Mouse (Mus musculus): ENCODE measurements around the gene Rhoa. TPM values are rescaled to one million over a fixed set of nuclear protein-coding genes. Genes with fewer than 3 reads are reported as not detected.
"Not testable (repeated sequence)": the region's sequence is repeated elsewhere in the genome, so short reads cannot be mapped to it uniquely, and the experiment has no call there.

Gene Rhoa
- polyA plus RNA-seq, 1 experiment from 2014 or later: 290 TPM

GRCm38 (mm10) chr9:108301853-108302252, 4.1 kb upstream of the Rhoa start:
- Histone ChIP-seq H3K4me1 (peaks cover 25% of the 10 kb centered on the region), H3K4me3 (no peak overlapping the region), H3K27ac (no peak overlapping the region), H3K9me3 (no peaks in the 10 kb centered on the region), H3K27me3 (ENCODE audit: poor library complexity, severe bottlenecking) (no peaks in the 10 kb centered on the region), H3K36me3 (replicated peaks) (peaks cover 50% of the 10 kb centered on the region)
- WGBS: 90% methylated on average over 3 of the region's 3 CpGs
- DNase-seq (ENCODE audit: extremely low spot score, low spot score): no peak

GRCm38 (mm10) chr9:108304716-108305115, 1.2 kb upstream of the Rhoa start:
- Histone ChIP-seq H3K27me3 (ENCODE audit: poor library complexity, severe bottlenecking) (no peaks in the 10 kb centered on the region), H3K27ac (no peak overlapping the region), H3K4me1 (peaks cover 36% of the 10 kb centered on the region), H3K9me3 (no peaks in the 10 kb centered on the region), H3K36me3 (replicated peaks) (peaks cover 42% of the 10 kb centered on the region), H3K4me3 (peak overlapping the region; percentile 66)
- no peak for DNase-seq (ENCODE audit: extremely low spot score, low spot score)
- 86% methylated on average over 4 of the region's 4 CpGs for WGBS

- DNase-seq (ENCODE audit: extremely low spot score, low spot score): no peak
- H3K4me3 ChIP-seq: peak overlapping the region; percentile 66
Observed at GRCm38 (mm10) chr9:108305170-108305569, 759 bp upstream of the Rhoa start.

GRCm38 (mm10) chr9:108306571-108306980, 647 bp downstream of the Rhoa start:
- under 1% methylated on average over 51 of the region's 51 CpGs for WGBS
- H3K4me1 ChIP-seq: peaks cover 38% of the 10 kb centered on the region
- peak overlapping the region; percentile 97 for H3K27ac ChIP-seq
- no peak for DNase-seq (ENCODE audit: extremely low spot score, low spot score)
- peak overlapping the region; percentile 66 for H3K4me3 ChIP-seq
- H3K27me3 ChIP-seq (ENCODE audit: poor library complexity, severe bottlenecking): no peaks in the 10 kb centered on the region
- H3K9me3 ChIP-seq: no peaks in the 10 kb centered on the region
- H3K36me3 ChIP-seq (replicated peaks): peaks cover 29% of the 10 kb centered on the region

More at GRCm38 (mm10) chr9:108305170-108305569, 759 bp upstream of the Rhoa start:
- Histone ChIP-seq H3K36me3 (replicated peaks) (peaks cover 41% of the 10 kb centered on the region), H3K27me3 (ENCODE audit: poor library complexity, severe bottlenecking) (no peaks in the 10 kb centered on the region), H3K27ac (peak overlapping the region; percentile 97), H3K4me1 (peaks cover 36% of the 10 kb centered on the region), H3K9me3 (no peaks in the 10 kb centered on the region)
- 7% methylated on average over 1 of the region's 1 CpGs for WGBS

DNA sequence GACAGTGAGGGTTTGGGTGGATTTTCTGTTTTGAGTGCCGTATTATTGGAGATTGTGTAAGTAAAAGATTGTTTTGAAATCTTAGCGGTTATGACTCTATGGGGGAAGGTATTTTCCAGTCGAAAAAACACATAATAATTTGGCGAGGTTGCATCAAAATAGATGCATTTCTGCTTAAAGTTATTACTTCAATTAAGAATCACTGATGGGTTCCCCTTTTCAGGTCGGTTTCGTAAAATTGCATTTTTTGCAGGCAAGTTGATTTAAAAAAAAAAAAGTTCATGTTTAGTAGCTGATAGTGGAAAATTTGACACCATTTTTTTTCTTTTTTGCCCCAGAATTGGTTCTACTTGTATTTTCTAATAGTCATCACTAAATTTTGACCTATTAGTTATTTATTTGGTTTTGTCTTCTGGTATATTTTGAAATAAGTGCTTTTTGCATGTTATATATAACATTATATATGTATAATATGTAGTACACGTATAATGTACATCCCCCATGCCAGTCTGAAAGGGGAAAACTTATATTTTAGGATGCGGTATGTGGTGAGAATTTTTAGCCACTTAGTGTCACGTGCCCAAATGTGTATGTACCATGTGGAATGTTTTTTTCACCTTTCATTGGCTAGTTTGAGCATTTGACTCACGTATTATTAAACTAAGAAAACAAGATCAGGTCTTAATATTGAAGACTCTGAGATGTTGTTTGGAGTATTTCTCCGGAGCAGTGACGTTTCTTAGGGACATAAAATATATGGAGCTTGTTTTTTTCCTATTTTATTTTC, 1.3 kb downstream of the Rhoa start:
- Histone ChIP-seq H3K36me3 (replicated peaks) (peaks cover 27% of the 10 kb centered on the region), H3K27me3 (ENCODE audit: poor library complexity, severe bottlenecking) (no peaks in the 10 kb centered on the region), H3K4me3 (peak overlapping the region; percentile 66), H3K27ac (peak overlapping the region; percentile 97), H3K9me3 (no peaks in the 10 kb centered on the region), H3K4me1 (peaks cover 38% of the 10 kb centered on the region)
- 31% methylated on average over 12 of the region's 12 CpGs for WGBS
- DNase-seq (ENCODE audit: extremely low spot score, low spot score): no peak

DNA sequence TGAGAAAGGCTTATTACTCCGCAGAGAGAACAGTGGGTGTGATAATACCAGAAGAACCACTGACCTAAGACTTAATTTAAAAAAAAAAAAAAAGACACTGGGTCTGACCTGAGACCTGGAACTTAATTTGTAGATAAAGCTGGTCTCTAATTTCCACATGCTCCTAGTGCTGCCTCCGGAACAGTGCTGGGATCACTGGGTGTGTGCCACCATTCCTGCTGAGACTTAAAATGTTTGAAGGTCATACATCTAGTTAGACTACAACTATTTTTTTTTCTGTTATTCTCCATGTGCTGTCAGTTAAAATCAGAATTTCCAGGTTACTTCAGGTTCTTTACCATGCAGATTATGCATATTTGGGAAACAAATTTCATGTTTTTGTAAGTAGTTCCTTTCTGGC, 2.2 kb downstream of the Rhoa start:
- peaks cover 38% of the 10 kb centered on the region for H3K4me1 ChIP-seq
- no peak for DNase-seq (ENCODE audit: extremely low spot score, low spot score)

GRCm38 (mm10) chr9:108317572-108317971, 11.6 kb downstream of the Rhoa start:
- 90% methylated on average over 3 of the region's 3 CpGs for WGBS
- Histone ChIP-seq H3K4me1 (no peaks in the 10 kb centered on the region), H3K27me3 (ENCODE audit: poor library complexity, severe bottlenecking) (no peaks in the 10 kb centered on the region), H3K4me3 (no peak overlapping the region), H3K9me3 (no peaks in the 10 kb centered on the region), H3K36me3 (replicated peaks) (peaks cover 85% of the 10 kb centered on the region), H3K27ac (no peak overlapping the region)
- no peak for DNase-seq (ENCODE audit: extremely low spot score, low spot score)

More for the DNA sequence above, 2.2 kb downstream of the Rhoa start:
- WGBS: 87% methylated on average over 2 of the region's 2 CpGs
- Histone ChIP-seq H3K36me3 (replicated peaks) (peaks cover 18% of the 10 kb centered on the region), H3K9me3 (no peaks in the 10 kb centered on the region), H3K27ac (no peak overlapping the region), H3K4me3 (peak overlapping the region; percentile 66), H3K27me3 (ENCODE audit: poor library complexity, severe bottlenecking) (no peaks in the 10 kb centered on the region)

DNA sequence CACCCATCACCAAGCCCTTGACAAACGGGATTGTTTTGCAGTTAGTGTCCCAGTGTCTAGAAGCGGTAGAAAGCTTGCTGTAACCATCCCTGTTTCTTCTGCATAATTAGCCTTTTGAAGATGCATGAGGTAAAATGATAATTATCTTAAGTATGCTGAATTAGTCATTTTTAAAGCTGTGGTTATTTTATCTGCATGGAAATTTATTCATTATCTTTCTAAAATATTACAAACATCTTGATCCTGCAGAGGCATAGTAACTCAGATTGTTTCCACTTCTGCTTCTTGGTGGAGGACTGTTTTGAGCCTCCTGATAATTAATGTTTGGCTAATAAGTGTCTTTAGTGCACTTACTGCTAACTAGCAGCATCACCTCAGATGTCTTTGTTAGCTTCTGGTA, 12.5 kb downstream of the Rhoa start:
- WGBS: 90% methylated on average over 2 of the region's 2 CpGs
- no peaks in the 10 kb centered on the region for H3K4me1 ChIP-seq
- H3K36me3 ChIP-seq (replicated peaks): peaks cover 93% of the 10 kb centered on the region
- DNase-seq (ENCODE audit: extremely low spot score, low spot score): no peak
- H3K4me3 ChIP-seq: no peak overlapping the region
- H3K27ac ChIP-seq: no peak overlapping the region
- no peaks in the 10 kb centered on the region for H3K27me3 ChIP-seq (ENCODE audit: poor library complexity, severe bottlenecking)
- H3K9me3 ChIP-seq: no peaks in the 10 kb centered on the region

DNA sequence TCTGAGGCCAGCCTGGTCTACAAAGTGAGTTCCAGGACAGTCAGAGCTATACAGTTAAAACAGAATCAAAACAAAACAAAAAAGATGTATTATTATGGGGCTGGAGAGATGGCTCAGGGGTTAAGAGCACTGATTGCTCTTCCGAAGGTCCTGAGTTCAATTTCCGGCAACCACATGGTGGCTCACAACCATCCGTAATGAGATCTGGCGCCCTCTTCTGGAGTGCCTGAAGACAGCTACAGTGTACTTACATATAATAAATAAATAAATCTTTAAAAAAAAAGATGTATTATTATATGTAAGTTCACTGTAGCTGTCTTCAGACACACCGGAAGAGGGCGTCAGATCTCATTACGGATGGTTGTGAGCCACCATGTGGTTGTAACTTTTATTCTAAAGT, 16.1 kb downstream of the Rhoa start:
- H3K36me3 ChIP-seq (replicated peaks): peaks cover 90% of the 10 kb centered on the region
- not testable (repeated sequence) for H3K27me3 ChIP-seq (ENCODE audit: poor library complexity, severe bottlenecking); H3K4me3 ChIP-seq; H3K4me1 ChIP-seq; H3K27ac ChIP-seq; DNase-seq (ENCODE audit: extremely low spot score, low spot score); H3K9me3 ChIP-seq
- WGBS: 92% methylated on average over 7 of the region's 7 CpGs

DNA sequence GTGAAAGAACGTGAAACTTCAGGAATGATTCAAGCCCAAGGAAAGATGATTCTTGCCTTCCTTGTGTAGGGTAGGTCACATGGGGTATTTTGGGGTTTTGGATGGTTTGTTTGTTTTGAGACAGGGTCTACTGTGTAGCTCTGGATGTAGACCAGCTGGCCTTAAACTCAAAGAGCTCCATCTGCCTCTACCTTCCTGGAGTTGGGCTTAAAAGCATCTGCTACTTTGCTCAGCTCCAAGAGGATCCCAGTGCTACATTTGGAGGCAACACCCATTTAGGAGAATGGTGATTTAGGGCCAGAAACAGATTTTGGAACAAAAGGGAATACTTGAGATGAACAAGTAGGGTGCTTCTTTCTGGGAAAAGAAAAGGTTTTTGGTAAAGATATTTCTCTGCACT, 18.9 kb downstream of the Rhoa start:
- Histone ChIP-seq H3K4me1 (no peaks in the 10 kb centered on the region), H3K4me3 (no peak overlapping the region), H3K9me3 (no peaks in the 10 kb centered on the region), H3K36me3 (replicated peaks) (peaks cover 93% of the 10 kb centered on the region), H3K27ac (no peak overlapping the region), H3K27me3 (ENCODE audit: poor library complexity, severe bottlenecking) (no peaks in the 10 kb centered on the region)
- DNase-seq (ENCODE audit: extremely low spot score, low spot score): no peak
- WGBS: 94% methylated on average over 1 of the region's 1 CpGs

- H3K4me3 ChIP-seq: no peak overlapping the region
- no peak for DNase-seq (ENCODE audit: extremely low spot score, low spot score)
- WGBS: 95% methylated on average over 2 of the region's 2 CpGs
- H3K36me3 ChIP-seq (replicated peaks): peaks cover 93% of the 10 kb centered on the region
- H3K27me3 ChIP-seq (ENCODE audit: poor library complexity, severe bottlenecking): no peaks in the 10 kb centered on the region
- no peaks in the 10 kb centered on the region for H3K4me1 ChIP-seq
- H3K9me3 ChIP-seq: no peaks in the 10 kb centered on the region
- no peak overlapping the region for H3K27ac ChIP-seq
Observed at GRCm38 (mm10) chr9:108325811-108326210, 19.9 kb downstream of the Rhoa start.

- Histone ChIP-seq H3K4me1 (peaks cover 41% of the 10 kb centered on the region), H3K27ac (peak overlapping the region; percentile 92), H3K36me3 (replicated peaks) (peaks cover 66% of the 10 kb centered on the region), H3K9me3 (no peaks in the 10 kb centered on the region), H3K27me3 (ENCODE audit: poor library complexity, severe bottlenecking) (no peaks in the 10 kb centered on the region), H3K4me3 (peak overlapping the region; percentile 68)
- 70% methylated on average over 10 of the region's 10 CpGs for WGBS
- DNase-seq (ENCODE audit: extremely low spot score, low spot score): no peak
Observed at GRCm38 (mm10) chr9:108337848-108338550, 32.1 kb downstream of the Rhoa start.

GRCm38 (mm10) chr9:108338551-108338885, 32.6 kb downstream of the Rhoa start:
- 32% methylated on average over 6 of the region's 6 CpGs for WGBS

More at GRCm38 (mm10) chr9:108338551-108338885, 32.6 kb downstream of the Rhoa start:
- H3K27ac ChIP-seq: peak overlapping the region; percentile 92
- peaks cover 62% of the 10 kb centered on the region for H3K36me3 ChIP-seq (replicated peaks)
- DNase-seq (ENCODE audit: extremely low spot score, low spot score): no peak
- no peaks in the 10 kb centered on the region for H3K27me3 ChIP-seq (ENCODE audit: poor library complexity, severe bottlenecking)
- peaks cover 41% of the 10 kb centered on the region for H3K4me1 ChIP-seq
- H3K4me3 ChIP-seq: peak overlapping the region; percentile 68
- no peaks in the 10 kb centered on the region for H3K9me3 ChIP-seq

Data from forebrain, embryonic 10.5 days (tissue).